Mouse (Mus musculus): Measurements from ENCODE around the gene Dock10. TPM values are rescaled to one million over a fixed set of nuclear protein-coding genes. Genes with fewer than 3 reads are reported as not detected.

Dock10 gene
- polyA plus RNA-seq, 1 experiment from 2014 or later = 3.7 TPM

DNA sequence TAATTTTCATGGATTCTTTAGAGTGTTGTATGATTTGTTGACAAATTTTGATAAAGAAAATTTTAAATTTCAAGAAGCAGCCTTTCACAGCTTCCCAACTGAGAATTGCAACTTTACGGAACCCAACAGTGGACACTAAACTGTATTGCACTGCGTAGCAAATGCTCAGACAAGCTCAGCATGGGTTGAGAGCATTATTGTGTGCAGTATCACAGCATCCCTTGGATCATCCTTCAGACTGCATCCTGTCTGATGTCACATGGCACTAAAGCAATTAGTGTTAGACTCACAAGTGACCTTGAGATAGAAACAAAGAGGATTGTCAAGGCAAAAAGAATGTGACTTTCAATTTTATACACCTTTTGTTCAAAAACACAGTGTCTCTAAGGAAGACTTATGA lies 37.1 kb downstream of the Dock10 start:
- H3K27me3 ChIP-seq (replicated peaks) = no peaks in the 10 kb centered on the region
- ATAC-seq = no peak
- no peaks in the 10 kb centered on the region for H3K36me3 ChIP-seq
- no peak overlapping the region for H3K4me2 ChIP-seq
- H3K9me3 ChIP-seq (replicated peaks) = no peaks in the 10 kb centered on the region
- no peak overlapping the region for H3K4me3 ChIP-seq
- 70% methylated on average over 2 of the region's 2 CpGs for WGBS (ENCODE audit: insufficient replicate concordance)
- H3K4me1 ChIP-seq = 0 out of 2 replicates have a peak, but pooled peaks cover 6% of the 10 kb centered on the region
- H3K27ac ChIP-seq = no peak overlapping the region
- no peak overlapping the region for H3K9ac ChIP-seq

DNA sequence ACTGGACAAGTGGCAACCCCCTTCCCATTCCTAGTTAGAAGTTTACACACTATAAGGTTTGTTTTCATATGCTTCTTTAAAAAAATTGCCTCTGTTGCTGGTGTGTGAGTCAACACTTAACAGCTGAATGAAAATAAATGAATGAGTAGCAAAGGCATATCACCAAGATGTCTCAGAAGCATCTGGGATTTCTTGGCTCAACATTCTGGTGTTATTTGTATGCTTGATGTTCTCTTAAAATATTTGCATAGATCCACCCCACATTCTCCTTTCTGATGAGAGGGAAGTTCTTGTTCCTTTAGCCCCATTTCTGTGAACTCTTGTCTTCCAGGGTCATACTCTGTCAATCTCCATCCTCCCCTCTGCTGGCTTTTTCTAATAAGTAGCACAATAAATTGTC lies 38.2 kb downstream of the Dock10 start:
- H3K4me2 ChIP-seq = no peak overlapping the region
- no peak overlapping the region for H3K4me3 ChIP-seq
- no peaks in the 10 kb centered on the region for H3K36me3 ChIP-seq
- no peak overlapping the region for H3K9ac ChIP-seq
- H3K27me3 ChIP-seq (replicated peaks) = no peaks in the 10 kb centered on the region
- no peak for ATAC-seq
- no peak overlapping the region for H3K27ac ChIP-seq
- no peaks in the 10 kb centered on the region for H3K9me3 ChIP-seq (replicated peaks)
- H3K4me1 ChIP-seq = 0 out of 2 replicates have a peak, but pooled peaks cover 6% of the 10 kb centered on the region

DNA sequence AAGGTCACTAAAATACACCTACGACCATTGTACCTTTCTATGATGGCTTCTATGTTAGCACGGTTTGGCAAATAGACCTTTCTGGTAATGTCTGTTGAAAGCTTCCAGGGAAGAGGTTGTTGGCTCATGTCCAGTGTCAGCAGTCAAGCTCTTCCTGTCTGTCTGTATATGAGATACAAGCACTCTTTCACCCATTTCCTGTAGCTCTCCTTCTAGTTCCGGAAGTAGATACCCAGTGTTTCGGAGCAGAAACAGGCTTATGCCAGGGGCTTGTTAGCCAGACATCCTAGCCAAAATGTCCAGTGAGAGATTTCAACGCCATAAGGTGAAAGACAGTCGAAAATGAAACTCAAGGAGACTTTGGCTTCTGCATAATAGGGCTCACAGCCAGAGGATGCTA lies 38.9 kb downstream of the Dock10 start:
- H3K9me3 ChIP-seq (replicated peaks) = no peaks in the 10 kb centered on the region
- H3K9ac ChIP-seq = no peak overlapping the region
- no peak for ATAC-seq
- H3K36me3 ChIP-seq = no peaks in the 10 kb centered on the region
- WGBS (ENCODE audit: insufficient replicate concordance) = 56% methylated on average over 6 of the region's 6 CpGs
- H3K27me3 ChIP-seq (replicated peaks) = no peaks in the 10 kb centered on the region
- no peak overlapping the region for H3K27ac ChIP-seq
- H3K4me2 ChIP-seq = no peak overlapping the region
- H3K4me3 ChIP-seq = no peak overlapping the region
- H3K4me1 ChIP-seq = 0 out of 2 replicates have a peak, but pooled peaks cover 6% of the 10 kb centered on the region

DNA sequence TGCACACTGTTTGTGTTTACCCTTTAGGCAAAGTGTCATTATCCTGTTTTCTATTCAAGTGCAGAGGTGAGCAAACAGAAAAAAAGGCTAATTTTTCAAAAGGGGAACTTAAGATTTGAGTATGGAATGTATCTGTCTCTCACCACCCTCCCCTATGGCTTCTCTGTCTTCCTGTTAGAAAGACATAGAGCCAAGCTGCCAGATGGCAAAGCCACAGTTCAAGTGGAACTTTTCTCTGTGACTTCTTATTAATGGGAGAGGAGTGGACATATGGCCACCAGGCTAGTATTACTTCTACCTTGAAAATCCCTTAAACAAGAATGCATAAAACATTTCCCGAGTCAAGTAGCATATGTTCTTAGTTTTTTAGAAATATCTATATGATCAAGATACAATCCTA lies 39.7 kb downstream of the Dock10 start:
- Histone ChIP-seq H3K9ac (no peak overlapping the region), H3K27me3 (replicated peaks) (no peaks in the 10 kb centered on the region)
- 64% methylated on average over 1 of the region's 1 CpGs for WGBS (ENCODE audit: insufficient replicate concordance)

DNA sequence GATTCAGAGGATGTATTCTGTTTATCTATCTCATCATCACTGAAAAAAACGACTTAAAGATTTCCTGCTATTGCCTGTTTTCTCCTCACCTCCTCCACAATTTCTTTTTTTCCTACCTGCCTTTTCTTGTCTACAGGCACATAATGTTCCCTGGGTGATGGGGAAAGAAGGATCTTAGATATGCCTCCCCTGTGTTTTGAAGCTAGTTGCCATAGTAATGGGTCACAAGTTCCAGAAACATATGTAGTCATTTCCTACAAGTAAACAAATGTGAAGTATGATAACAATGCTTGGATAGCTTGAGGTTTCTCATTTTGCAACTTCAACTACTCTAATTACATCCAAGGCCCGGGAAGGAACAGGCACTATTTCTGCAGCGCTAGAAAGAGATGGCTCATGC lies 42.4 kb downstream of the Dock10 start:
- H3K4me2 ChIP-seq = no peak overlapping the region

More for the DNA sequence above, 39.7 kb downstream of the Dock10 start:
- H3K4me3 ChIP-seq = no peak overlapping the region
- no peaks in the 10 kb centered on the region for H3K9me3 ChIP-seq (replicated peaks)
- H3K4me2 ChIP-seq = no peak overlapping the region
- no peak for ATAC-seq
- H3K27ac ChIP-seq = no peak overlapping the region
- 0 out of 2 replicates have a peak, but pooled peaks cover 6% of the 10 kb centered on the region for H3K4me1 ChIP-seq
- H3K36me3 ChIP-seq = no peaks in the 10 kb centered on the region

DNA sequence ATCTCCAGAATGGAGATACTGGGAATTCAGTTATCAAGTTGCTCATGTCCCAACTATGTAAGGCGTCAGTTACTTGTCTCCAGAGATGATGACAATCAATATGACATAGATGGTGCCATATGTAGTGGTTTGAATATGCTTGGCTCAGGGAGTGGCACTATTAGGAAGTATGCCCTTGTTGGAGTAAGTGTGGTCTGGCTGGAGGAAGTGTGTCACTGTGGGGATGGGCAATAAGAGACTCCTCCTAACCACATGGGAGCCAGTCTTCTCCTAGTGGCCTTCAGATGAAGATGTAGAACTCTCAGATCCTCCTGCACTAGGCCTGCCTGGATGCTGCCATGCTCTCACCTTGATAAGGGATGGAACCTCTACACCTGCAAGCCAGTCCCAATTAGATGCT lies 44.4 kb downstream of the Dock10 start:
- Histone ChIP-seq H3K9ac (no peak overlapping the region), H3K4me2 (no peak overlapping the region)

More for the DNA sequence above, 42.4 kb downstream of the Dock10 start:
- Histone ChIP-seq H3K4me1 (0 out of 2 replicates have a peak, but pooled peaks cover 6% of the 10 kb centered on the region), H3K36me3 (no peaks in the 10 kb centered on the region), H3K27me3 (replicated peaks) (no peaks in the 10 kb centered on the region), H3K27ac (no peak overlapping the region), H3K9ac (no peak overlapping the region), H3K4me3 (no peak overlapping the region), H3K9me3 (replicated peaks) (no peaks in the 10 kb centered on the region)
- 54% methylated on average over 3 of the region's 3 CpGs for WGBS (ENCODE audit: insufficient replicate concordance)
- no peak for ATAC-seq

DNA sequence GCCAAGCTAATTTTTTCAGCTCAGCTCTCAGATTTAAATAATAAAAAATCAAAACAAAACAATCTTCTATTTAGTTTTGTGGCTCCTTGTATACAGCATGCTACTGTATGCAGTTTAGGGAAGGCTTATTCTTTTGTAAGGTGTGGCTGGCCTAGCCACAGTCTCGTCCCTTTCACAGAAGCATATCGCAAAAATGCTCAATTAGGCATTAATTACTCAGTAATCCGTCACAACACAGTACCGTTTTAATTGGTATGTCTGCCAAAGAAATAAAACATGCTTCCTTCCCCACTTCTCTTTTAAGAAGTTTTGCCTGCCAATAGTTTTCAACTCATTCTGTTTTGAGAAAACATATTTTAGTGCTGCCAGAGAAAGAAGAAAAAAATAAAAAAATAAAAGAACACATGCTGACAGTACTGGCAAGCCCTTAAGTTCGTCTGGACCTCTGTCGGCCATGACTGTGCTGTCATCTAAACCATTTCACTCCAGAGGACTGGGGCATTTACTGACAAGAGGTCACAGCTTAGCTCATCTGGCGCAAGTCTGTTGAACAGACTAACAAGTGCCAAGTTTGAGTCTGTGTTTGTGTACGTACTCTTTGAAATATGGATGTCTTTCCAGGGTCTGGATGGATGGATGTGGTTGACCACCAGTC lies 47.6 kb downstream of the Dock10 start:
- Histone ChIP-seq H3K9me3 (replicated peaks) (no peaks in the 10 kb centered on the region), H3K4me2 (no peak overlapping the region), H3K4me1 (no peaks in the 10 kb centered on the region), H3K4me3 (no peak overlapping the region), H3K27me3 (replicated peaks) (no peaks in the 10 kb centered on the region), H3K36me3 (no peaks in the 10 kb centered on the region), H3K27ac (no peak overlapping the region), H3K9ac (no peak overlapping the region)
- no peak for ATAC-seq
- 73% methylated on average over 8 of the region's 8 CpGs for WGBS (ENCODE audit: insufficient replicate concordance)

More for the DNA sequence above, 44.4 kb downstream of the Dock10 start:
- Histone ChIP-seq H3K4me1 (no peaks in the 10 kb centered on the region), H3K27me3 (replicated peaks) (no peaks in the 10 kb centered on the region), H3K4me3 (no peak overlapping the region), H3K27ac (no peak overlapping the region), H3K36me3 (no peaks in the 10 kb centered on the region), H3K9me3 (replicated peaks) (no peaks in the 10 kb centered on the region)
- 60% methylated on average over 1 of the region's 1 CpGs for WGBS (ENCODE audit: insufficient replicate concordance)
- ATAC-seq = no peak

DNA sequence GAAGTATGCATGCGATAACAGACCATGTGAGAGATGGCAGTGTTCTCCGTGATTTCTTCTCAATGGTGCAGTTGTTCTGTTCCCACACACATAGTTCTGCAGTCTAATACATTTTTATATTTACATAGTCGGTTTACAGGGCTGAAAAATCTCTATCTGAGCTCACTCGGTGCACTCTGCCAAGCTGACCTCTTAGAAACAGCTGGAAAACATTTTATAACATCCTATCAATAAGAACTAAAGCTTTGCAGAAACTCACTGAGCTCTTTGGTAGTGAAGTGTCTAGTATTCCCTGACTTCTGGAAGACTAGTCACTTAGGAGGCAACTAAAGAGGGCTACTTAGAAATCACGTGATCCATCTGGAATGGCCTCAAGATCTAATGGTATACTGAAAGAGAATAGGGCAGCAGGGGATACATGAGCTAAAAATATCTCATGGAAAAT lies 48.2 kb downstream of the Dock10 start:
- Histone ChIP-seq H3K9ac (no peak overlapping the region), H3K4me2 (no peak overlapping the region), H3K36me3 (no peaks in the 10 kb centered on the region), H3K9me3 (replicated peaks) (no peaks in the 10 kb centered on the region), H3K27me3 (replicated peaks) (no peaks in the 10 kb centered on the region), H3K4me3 (no peak overlapping the region), H3K4me1 (no peaks in the 10 kb centered on the region), H3K27ac (no peak overlapping the region)
- WGBS (ENCODE audit: insufficient replicate concordance) = 62% methylated on average over 5 of the region's 5 CpGs
- ATAC-seq = no peak

DNA sequence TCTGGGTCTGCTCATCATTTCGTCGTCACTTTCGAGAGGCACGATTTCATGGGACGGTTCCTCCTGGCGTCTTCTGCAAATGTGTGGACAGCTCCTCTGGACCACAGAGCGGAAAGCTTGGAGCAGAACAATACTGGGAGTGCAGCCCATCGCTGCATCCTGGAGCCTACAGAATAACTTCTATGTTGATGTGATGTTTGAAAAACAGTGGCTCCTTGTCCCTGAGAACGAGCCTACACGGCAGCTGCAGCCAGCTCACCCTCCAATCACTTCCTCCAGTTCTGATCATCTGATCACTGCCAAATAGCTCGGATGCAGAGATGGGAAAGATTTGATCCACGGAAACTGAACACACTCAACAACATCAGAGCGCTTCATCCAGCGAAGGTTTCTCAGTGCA lies 49.0 kb downstream of the Dock10 start:
- H3K4me1 ChIP-seq = no peaks in the 10 kb centered on the region
- no peak overlapping the region for H3K4me2 ChIP-seq
- H3K9ac ChIP-seq = no peak overlapping the region
- no peaks in the 10 kb centered on the region for H3K27me3 ChIP-seq (replicated peaks)
- no peak overlapping the region for H3K4me3 ChIP-seq
- no peaks in the 10 kb centered on the region for H3K36me3 ChIP-seq
- 75% methylated on average over 14 of the region's 14 CpGs for WGBS (ENCODE audit: insufficient replicate concordance)
- ATAC-seq = no peak
- no peak overlapping the region for H3K27ac ChIP-seq
- no peaks in the 10 kb centered on the region for H3K9me3 ChIP-seq (replicated peaks)

DNA sequence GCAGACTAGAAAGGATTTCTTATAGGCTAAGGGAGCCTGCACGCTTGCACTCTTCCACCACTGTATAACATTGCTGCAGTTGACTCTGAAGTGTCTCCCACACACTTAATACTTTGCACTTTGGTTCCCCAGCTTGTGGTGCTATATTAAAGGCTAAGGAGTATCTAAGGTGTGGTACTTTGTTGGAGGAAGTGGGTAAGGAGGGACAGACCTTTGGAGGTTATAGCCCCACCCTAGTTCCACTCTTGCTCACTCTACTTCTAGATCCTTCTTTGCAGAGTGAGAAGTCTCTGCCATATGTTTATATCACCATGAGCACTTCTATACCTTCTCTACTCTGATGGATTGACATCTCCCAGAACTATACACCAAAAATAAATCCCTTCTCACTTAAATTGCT lies 55.0 kb downstream of the Dock10 start:
- Histone ChIP-seq H3K9me3 (replicated peaks) (no peaks in the 10 kb centered on the region), H3K4me2 (no peak overlapping the region), H3K36me3 (no peaks in the 10 kb centered on the region), H3K9ac (no peak overlapping the region), H3K4me1 (no peaks in the 10 kb centered on the region), H3K27me3 (replicated peaks) (no peaks in the 10 kb centered on the region), H3K4me3 (no peak overlapping the region), H3K27ac (no peak overlapping the region)
- ATAC-seq = no peak
- 67% methylated on average over 1 of the region's 1 CpGs for WGBS (ENCODE audit: insufficient replicate concordance)

DNA sequence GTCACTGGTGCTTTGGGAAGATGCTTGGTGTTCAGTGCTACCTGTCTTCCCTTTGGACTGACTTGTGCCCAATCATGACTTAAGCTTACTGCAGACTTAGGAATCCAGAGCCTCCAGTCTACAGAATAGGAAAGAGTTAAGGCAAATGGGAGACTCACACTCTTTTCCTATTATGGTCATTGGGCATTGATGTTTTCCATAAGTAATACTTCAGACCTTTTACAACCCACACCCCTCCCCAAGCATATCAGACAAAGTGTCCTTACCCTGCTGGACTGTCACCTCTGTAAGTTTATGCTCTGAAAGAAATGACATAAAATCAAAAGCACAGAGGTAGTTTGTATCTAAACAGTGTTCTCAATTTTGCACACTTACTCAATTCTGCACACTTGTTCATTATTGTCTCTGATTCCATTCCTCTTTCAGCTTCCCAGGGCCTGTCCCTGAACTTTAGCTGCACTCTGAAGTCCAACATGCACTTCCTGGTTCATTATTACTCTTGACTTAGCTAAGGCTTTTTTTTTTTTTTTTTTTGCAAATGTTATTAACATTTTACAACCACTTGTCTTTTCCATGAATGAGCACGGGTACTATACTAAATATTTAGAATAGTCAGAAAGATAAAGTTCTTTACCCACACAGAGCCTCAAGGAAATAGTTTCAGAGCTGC lies 82.2 kb downstream of the Dock10 start:
- ATAC-seq = no peak
- no peaks in the 10 kb centered on the region for H3K4me1 ChIP-seq
- no peak overlapping the region for H3K4me2 ChIP-seq
- H3K4me3 ChIP-seq = no peak overlapping the region
- WGBS (ENCODE audit: insufficient replicate concordance) = 69% methylated on average over 1 of the region's 1 CpGs
- no peaks in the 10 kb centered on the region for H3K27me3 ChIP-seq (replicated peaks)
- H3K9me3 ChIP-seq (replicated peaks) = no peaks in the 10 kb centered on the region
- no peaks in the 10 kb centered on the region for H3K36me3 ChIP-seq
- no peak overlapping the region for H3K27ac ChIP-seq
- no peak overlapping the region for H3K9ac ChIP-seq

DNA sequence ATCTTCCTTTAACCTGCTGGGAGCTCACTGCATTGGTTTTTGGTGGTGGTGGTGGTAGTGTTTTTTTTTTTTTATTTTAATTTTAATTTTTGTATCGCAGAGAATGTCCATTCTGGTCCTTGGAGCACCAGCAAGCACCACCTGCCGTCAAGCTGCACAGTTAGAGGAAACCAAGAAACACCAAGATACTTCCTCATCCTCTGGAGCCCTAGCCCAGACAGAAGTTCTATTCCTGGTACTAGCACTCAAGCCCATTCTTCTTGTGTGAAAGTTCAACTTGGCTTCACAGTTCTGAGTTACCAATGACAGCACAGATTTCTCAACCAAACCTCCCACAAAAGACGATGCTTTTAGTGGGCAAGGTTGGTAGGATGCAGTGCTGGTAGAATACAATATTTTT lies 86.6 kb downstream of the Dock10 start:
- H3K4me3 ChIP-seq = no peak overlapping the region
- H3K27me3 ChIP-seq (replicated peaks) = no peaks in the 10 kb centered on the region
- no peak overlapping the region for H3K9ac ChIP-seq
- H3K9me3 ChIP-seq (replicated peaks) = no peaks in the 10 kb centered on the region
- H3K36me3 ChIP-seq = no peaks in the 10 kb centered on the region
- no peaks in the 10 kb centered on the region for H3K4me1 ChIP-seq
- 43% methylated on average over 3 of the region's 3 CpGs for WGBS (ENCODE audit: insufficient replicate concordance)
- no peak overlapping the region for H3K27ac ChIP-seq
- no peak overlapping the region for H3K4me2 ChIP-seq
- no peak for ATAC-seq

Data from liver, embryonic 12.5 days (tissue).